Mouse (Mus musculus) common myeloid progenitor, adult 5-6 weeks (primary cell): Measurements from ENCODE around the gene Mroh8. TPM values are rescaled to one million over a fixed set of nuclear protein-coding genes. Genes with fewer than 3 reads are reported as not detected.

Experiments
- ATAC-seq: replicated peaks from 2 replicates; pipeline ENCODE4 v1.8.0; 2016; ENCODE audit warnings: low read depth, mild to moderate bottlenecking, moderate TSS enrichment, inconsistent platforms; ENCODE audit not compliant: poor library complexity, severe bottlenecking
- total RNA-seq: library from RNA; stranded (forward); fragments of 200-1000, 187-1606 nt; gene quantifications from 2 replicates; pipeline ENCODE4 v1.2.3, GENCODE M21; 2017

The Mroh8 gene
- 0.05 and 1.4 TPM in 2 replicates for total RNA-seq

- ATAC-seq: peak; percentile 33
Measured at GRCm38 (mm10) chr2:157279416-157279800, at the start of gene Mroh8. Mroh8 (minus strand) TSS chr2:157279549.

GRCm38 (mm10) chr2:157328570-157328969 lies 49.2 kb upstream of the Mroh8 start:
- no peak for ATAC-seq

- no peak for ATAC-seq
Measured at GRCm38 (mm10) chr2:157328106-157328505, 48.8 kb upstream of the Mroh8 start.

GRCm38 (mm10) chr2:157325238-157325637 lies 45.9 kb upstream of the Mroh8 start:
- no peak for ATAC-seq

GRCm38 (mm10) chr2:157322029-157322766 lies 42.8 kb upstream of the Mroh8 start:
- no peak for ATAC-seq

- ATAC-seq: no peak
Measured at GRCm38 (mm10) chr2:157320886-157321285, 41.5 kb upstream of the Mroh8 start.

- no peak for ATAC-seq
Measured at GRCm38 (mm10) chr2:157320135-157320534, 40.8 kb upstream of the Mroh8 start.

GRCm38 (mm10) chr2:157317220-157317619 lies 37.9 kb upstream of the Mroh8 start:
- no peak for ATAC-seq

- no peak for ATAC-seq
Measured at GRCm38 (mm10) chr2:157316358-157316933, 37.1 kb upstream of the Mroh8 start.

GRCm38 (mm10) chr2:157315486-157315885 lies 36.1 kb upstream of the Mroh8 start:
- ATAC-seq: no peak

GRCm38 (mm10) chr2:157314310-157314709 lies 35.0 kb upstream of the Mroh8 start:
- ATAC-seq: no peak

- no peak for ATAC-seq
Measured at GRCm38 (mm10) chr2:157313718-157314117, 34.4 kb upstream of the Mroh8 start.

GRCm38 (mm10) chr2:157310963-157311637 lies 31.8 kb upstream of the Mroh8 start:
- no peak for ATAC-seq

GRCm38 (mm10) chr2:157309611-157310010 lies 30.3 kb upstream of the Mroh8 start:
- no peak for ATAC-seq

- ATAC-seq: no peak
Measured at GRCm38 (mm10) chr2:157308273-157308917, 29.0 kb upstream of the Mroh8 start.

GRCm38 (mm10) chr2:157307715-157308265 lies 28.4 kb upstream of the Mroh8 start:
- no peak for ATAC-seq

- ATAC-seq: no peak
Measured at GRCm38 (mm10) chr2:157306091-157307032, 27.0 kb upstream of the Mroh8 start.

GRCm38 (mm10) chr2:157303096-157303495 lies 23.7 kb upstream of the Mroh8 start:
- ATAC-seq: no peak

GRCm38 (mm10) chr2:157300051-157300450 lies 20.7 kb upstream of the Mroh8 start:
- ATAC-seq: no peak
